Mouse (Mus musculus) regulatory T cell (primary cell): ENCODE results near the gene March10.

Experiments used
- in situ Hi-C: fragments of 300-600 bp; cut with MboI, MseI; formaldehyde crosslinking; loops from one replicate; pipeline ENCODE4 v1.15.1; 2025; ENCODE audit warnings: high pct_unique_total_duplicates

The March10 gene

DNA sequence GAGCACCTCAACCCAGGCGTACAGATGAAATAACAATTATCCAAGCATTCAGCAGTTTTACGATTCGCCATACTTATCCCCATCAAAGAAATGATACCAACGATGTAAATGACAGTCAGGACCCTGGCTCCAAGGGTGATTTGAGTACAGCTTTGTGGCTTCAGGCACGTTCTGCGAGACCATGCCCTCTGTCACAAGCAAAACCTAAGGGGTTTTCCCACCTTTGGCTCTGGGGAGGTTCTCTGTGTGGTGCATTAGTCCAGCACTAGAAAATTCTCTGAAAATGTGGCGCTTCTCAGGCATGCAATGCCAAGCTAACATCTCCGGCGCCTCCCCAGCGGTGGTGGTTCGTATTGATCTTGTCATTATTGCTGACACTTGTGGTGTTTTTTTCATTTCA is 47.1 kb downstream of the March10 start:
- in situ Hi-C loops, result loop anchor here (10.0 kb wide), 1 partner anchor 585 kb away; the partner anchor contains the start of gene Ace3

DNA sequence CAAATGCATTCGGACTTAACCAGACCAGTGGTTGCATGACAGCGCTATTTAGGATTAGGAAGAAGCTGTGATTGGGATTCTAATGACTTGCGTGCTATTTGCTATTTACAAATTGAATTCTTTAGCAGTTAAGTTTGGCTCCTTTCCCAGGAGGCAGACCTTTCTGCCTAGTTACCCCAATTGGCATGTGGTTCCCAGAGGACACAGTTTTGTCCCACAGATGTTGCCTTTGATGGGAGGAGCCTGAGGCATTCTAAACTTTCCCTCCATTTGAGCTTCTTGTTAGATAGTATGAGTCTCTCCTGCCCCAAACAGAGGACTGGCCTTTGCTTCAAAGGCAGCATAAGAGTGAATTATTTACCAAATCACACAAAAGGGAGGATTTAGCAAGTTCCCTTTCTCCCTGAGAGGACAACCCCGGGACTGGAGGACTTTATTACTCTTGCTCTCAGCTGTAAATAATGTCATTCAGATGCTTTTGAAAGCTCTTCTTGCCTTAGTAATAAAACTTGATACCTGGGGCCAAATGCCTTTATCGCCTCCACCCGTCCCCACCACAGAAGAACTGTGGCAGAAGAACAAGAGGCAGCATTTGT is 48.6 kb downstream of the March10 start:
- in situ Hi-C loops, result loop anchor here (10.0 kb wide), 1 partner anchor 587 kb away; the partner anchor contains the start of gene Ace3

DNA sequence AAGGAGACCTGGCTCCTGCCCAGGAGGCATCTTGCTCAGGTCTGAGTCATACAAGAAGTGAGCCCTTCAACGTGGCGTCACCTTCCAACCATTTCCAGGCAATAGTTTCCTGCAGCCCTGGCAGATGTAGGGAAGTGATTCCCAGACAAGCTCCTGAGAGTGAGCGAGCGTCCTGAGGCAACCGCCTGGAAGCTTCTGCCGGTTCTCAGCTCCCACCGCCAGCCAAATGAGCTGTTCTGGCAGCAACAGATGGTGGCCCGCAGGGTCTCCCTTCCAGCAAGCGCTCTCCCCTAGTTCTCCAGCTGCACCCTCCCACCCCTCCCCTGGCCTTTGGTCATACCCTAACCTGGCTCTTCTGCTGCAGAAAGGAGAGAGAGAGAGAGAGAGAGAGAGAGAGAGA is 54.2 kb downstream of the March10 start:
- in situ Hi-C loops, result loop anchor here (10.0 kb wide), 1 partner anchor 592 kb away; the partner anchor contains the start of gene Ace3

DNA sequence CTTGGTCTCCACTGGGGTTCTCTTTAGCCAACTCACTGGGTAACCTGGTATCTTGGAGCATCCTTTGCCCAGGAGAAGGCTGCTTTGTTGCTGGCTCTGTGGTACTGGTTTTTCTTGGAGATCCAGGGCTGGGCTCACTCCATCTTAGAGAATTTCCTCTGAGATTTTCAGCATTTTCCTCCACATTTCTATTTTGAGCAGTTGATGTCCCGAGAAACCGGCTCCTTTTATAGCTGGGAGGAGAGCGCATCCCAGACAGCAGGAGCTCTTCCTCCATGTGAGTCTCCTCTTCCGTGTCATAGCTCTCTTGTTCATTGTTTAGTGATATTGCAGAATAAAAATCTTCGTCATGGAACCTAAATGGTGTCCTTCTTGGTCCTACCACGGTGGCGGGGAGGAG is 66.2 kb downstream of the March10 start:
- in situ Hi-C loops, result no loop called here

DNA sequence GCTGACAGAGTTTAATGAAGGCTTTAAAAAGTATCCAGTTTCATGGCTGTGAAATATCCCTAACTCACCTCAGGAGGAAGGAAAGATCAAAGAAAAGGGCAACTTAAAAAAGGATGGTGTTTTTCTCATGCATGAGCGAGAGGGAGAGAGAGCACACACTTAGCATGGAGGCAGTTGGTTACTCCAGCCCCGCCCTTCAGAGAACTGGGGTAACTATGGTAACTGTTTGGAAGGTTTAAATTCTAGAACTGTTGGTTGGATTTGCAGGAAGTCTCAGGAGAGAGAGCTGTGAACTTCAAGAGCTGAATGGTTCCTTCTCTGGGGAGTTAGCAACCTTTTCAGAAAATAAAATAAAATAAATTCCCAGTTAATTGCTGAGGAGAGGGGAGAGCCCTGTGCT is 67.9 kb downstream of the March10 start:
- in situ Hi-C loops, result no loop called here

DNA sequence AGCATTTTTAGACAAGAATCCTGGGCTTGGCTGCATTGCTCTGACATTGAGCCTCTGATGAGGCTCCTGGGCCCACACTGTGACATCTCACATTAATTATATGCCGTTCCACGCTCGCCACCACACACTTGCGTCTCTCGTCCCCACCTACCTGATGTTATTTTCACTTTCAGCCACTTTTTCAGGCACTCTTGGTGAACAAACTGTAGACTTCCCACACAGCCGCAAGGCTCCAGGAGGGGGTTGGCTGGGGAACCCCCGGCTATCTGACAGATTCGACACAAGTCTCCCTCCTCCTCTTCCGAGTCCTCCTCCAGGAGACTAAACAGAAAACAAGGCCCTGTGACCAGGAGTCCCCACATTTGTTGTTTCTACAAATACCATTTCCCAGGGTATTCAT is 71.3 kb downstream of the March10 start:
- in situ Hi-C loops, result no loop called here

DNA sequence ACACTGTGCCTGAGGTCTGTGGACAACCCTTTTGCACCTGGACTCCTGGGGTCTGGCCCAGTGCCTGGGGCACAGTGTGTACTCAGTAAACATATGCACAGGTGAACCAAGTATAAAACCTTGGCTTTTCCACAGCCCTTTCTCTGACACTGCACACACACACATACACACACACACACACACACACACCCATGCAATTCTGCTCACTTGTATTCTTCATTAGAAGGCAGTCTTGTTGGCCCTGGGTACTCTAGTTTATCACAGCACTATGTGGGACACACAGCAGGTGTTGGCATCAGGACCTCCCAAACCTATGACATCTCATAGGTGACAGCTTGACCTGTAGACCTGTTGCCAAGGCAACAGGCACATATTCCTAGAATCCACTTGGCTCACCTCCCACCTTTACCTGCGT is 80.7 kb downstream of the March10 start:
- in situ Hi-C loops, result no loop called here

DNA sequence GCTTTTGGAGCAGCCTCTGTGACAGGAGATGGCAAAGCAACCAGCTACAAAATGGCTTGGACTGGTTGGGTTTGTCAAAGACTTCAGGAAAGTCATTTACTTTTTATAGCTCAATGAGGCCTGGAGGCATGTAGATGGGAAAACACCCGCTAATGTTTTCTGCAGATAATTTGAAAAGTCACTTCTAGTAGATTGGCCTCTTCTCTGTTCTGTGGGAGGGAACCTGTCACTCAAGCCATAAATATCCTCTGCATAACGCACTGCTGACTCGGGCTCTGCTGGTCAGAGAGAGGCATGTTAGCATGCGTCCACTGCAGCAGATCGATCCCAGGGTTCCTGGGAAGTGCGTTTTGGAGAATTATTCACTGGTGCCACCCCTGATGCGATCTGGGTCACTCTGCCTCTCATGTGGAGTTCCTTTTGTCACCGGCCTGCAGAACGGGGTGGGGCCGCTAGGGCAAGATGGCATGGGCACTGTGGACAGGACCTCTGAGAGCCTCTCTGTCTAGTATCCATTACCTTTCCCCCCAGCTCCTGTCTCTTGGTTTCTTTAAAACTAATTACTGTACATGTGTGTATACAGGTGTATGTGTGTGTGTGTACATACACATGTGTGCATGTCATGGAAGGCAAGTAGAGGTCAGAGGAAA is 81.9 kb downstream of the March10 start:
- in situ Hi-C loops, result no loop called here

DNA sequence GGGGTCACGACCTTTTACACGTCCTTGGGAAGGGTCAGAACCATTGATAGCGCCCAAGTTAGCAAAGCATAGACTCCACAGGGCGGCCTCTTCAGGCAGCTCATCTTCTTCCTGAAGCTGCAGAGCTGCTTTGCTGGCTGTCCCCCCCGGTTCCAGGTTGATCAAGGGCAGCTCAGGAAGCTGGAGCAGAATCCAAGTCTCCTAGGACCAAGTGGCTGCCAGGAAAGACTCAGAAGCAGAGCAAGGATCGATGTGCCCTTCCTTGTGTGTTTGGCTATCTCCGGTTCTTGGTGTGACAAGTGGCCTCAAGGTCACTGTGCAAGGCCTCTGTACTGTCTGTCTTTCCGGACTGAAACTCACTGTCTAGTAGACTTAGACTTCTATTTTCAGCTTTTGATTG is 82.7 kb downstream of the March10 start:
- in situ Hi-C loops, result no loop called here

DNA sequence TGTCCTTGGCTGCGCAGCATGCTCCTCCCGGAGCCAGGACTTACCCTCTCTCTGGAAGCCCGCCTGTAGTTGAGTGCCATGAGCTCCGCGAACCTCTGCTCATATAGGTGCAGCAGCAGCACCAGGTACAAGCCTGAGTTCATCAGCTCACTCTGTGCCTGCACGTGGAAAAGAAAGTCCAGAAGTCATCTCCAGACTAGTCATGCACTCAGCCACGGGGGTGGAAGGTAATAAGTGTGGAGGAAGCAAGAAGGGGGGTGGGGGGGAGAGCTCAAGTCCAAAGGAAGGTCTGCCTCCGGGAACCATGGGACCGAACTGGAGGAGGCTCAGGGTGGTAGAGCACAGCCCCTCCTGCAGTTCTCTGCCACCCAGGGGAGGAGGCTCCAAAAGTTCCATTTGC is 84.7 kb downstream of the March10 start:
- in situ Hi-C loops, result no loop called here

DNA sequence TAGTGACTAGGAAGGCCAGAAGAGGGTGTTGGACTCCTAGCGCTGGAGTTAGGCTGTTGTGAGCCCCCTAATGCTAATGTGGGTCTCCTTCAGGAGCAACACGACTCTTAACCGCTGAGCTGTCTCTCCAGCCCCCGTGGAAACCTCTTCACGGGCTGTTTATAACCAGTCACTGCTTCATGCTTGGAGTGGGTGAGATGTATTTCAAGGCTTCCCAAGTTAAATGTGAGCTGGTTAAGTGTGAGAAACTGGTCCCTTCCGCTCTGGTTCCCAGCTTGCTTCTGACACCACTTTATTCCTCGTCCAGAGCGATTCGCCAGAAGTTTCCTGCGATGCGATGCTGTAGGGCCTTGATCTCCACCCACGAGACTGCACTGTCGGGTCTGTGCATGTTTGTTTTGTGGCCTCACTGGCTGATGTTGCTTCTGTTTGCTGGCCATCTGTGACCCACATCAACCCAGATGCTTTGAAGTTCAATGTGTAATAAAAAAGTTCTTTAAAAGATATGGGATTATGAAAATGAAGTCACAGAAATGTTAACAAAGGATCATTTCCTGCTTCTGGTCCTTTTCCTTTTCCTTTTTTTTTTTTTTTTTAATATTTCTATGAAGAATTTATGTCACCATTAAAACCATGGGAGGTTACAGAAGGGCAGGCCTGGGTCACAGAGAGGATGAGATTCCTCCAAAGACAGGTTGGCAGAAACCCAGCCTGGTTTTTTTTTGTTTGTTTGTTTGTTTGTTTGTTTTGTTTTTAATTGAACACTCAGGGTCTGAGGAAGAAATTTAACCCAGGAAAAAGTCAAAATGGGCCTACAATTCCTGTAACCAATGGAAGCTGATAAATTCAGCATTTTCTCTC is 86.8 kb downstream of the March10 start:
- in situ Hi-C loops, result no loop called here

DNA sequence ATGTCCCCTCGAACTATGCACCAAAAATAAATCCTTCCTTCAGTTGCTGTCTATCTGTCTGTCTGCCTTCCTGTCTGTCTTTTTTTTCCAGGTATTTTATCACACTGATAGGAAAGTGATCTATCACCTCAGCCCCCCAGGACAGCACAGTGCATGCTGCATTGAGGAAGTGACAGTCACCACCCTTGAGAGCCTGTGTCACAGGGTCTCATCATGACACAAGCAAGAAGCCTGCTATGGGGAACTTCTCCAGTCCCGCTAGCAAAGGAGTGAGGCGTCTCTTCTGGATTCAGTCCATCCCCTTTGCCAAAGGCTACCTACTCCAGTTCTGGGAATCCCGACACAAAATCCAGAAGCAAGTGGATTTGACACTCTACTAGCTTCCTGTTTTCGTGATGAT is 87.7 kb downstream of the March10 start:
- in situ Hi-C loops, result no loop called here

DNA sequence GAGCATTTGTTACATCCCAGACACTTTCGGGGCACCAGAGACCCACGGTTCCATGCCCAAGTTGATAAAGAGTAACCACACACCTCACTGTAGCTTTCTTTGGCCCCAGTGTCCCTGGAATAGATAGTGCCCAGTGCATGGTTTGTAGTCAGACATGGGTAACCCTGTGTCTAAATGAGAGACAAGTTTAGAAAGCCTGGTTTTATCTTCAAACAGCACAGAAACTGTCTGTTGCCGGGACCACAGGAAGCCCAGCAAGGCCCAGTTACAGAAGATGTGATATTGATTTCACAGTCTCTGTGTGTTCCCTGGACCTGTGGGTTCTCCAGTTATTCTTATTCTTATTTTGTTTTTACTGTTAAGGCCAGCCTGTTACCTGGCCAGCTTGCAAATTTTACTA is 89.4 kb downstream of the March10 start:
- in situ Hi-C loops, result no loop called here

DNA sequence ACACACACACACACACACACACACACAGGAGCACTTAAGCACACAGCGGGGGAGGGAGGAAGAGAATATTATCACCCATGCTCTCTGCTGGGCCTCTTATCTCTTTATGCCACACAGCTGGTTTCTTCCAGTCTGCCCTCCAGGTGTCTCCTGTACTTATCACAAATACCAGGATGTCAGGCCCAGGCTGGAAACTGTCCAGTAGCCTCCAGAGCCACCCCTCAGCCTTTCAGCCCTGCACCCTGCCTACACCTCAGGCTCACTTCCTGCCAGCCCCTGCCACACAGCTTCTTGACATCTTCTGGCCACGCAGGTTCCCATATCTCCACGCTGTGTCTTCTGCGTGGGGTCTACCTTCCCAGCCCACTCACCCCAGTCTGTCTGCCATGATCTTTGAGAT is 90.5 kb downstream of the March10 start:
- in situ Hi-C loops, result no loop called here

DNA sequence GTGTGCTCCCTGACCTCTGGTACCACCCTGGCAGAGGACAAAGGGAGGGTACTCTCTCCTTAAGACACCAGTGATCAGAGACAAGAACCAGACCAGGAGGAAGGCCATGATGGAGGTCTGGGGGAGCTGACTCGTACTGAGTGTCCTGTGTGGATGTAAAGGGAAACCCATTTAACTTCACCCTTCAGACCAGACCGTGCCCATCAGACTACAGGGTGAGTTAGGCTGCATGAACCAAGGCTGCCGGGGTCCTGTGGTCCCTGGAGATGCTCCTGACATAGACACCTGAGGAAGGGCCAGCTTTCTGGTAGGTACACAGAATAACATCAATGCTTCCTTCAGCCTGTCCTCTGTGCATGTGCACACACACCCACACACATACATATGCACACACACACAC is 90.9 kb downstream of the March10 start:
- in situ Hi-C loops, result no loop called here

DNA sequence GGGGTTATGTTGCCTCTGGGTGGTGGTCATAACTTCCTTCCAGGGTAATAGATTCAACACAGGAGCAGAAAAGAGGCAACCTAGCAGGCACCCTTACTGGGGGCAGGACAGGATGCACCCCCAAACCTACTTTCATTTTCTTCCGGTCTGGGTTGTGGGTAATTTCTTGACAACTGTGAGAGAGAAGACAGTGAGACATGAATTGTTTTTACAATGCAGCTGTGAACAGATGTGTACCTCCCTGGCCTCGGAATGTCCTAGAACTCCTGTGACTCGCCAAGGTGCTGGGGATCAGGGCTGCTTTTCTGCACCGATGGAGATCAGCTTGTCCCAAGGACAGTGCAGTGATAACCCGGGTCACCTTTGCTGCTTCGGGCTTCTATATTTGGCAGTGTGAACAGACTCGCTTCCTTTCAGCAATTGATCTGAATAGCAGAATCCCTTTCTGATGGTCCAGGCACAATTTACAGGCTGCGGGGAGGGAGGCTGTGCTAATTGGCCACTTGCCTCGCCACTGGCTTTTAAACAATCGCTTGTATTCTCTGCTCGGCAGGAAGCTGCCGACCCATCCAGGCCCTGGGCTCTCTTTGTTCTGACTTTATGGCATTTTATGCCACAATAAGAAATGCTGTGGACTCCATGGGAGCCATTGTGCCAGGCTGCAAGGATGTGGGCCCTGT is 92.0 kb downstream of the March10 start:
- in situ Hi-C loops, result no loop called here

DNA sequence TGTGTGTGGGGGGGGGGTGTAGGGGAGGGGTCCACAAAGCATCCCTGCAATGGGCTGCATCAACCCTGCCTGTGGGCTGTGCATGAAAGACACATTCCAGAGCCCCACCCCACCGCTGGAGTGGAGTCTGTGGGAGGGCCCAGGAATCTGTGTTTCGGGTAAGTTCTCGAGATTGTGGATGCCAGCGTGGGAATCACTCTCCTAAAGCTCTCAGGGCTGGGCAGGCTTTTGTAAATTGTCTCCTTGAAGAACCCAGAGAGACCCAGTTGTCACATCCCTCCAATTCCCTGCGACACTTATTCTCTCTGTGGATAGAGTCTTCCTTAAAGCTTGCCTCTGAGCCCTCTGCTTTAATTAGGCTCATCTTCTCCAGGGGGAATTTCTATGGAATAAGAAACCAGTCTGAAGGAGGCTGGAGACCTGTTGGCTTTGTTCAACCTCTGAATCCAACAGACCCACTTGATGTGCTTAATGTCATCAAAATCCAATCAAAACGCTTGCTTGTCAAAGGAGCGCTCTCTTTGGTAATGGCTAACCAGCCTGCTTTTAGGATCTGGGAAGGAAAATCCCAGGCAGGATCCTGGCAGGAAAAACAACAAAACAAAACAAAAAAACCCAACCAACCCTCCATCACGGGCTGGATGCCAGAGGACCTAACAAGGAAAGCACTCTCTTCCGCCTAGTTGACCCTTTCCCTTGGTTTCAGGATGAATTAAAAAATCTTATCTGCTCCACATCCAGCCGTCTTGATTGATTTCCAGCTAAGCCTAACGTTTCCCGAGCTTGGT is 92.7 kb downstream of the March10 start:
- in situ Hi-C loops, result no loop called here

DNA sequence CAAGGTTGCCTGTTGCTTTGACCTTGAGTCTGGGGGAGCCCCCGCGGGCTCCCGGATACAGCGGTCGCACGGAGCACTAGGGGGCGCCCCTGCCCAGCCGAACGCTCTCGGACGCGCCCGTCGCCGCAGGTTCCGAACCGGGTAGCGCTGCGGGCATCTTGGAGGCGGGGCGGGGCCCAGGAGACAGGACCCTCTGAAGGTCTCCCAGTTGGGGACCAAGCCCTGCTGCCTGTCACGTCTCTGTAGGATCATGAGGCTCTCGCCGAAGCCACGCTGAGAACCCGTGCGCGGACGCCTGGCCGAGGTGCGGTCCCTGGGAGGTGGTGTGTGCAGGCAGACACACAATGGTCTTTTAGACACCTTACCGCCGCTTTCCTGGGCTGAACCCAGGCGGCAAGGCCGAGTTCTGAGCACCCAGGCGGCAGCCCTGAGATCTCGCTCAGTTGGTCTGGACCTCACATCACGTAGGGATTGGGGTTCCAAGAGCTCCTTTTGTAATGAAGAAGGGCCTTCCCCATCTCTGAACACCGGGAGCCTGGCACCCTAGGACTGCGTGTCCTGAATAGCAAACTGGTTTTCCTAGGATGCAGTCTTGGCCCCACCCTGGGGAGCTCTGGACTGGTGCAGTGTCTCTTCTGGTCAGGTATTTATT is 93.5 kb downstream of the March10 start:
- in situ Hi-C loops, result no loop called here

DNA sequence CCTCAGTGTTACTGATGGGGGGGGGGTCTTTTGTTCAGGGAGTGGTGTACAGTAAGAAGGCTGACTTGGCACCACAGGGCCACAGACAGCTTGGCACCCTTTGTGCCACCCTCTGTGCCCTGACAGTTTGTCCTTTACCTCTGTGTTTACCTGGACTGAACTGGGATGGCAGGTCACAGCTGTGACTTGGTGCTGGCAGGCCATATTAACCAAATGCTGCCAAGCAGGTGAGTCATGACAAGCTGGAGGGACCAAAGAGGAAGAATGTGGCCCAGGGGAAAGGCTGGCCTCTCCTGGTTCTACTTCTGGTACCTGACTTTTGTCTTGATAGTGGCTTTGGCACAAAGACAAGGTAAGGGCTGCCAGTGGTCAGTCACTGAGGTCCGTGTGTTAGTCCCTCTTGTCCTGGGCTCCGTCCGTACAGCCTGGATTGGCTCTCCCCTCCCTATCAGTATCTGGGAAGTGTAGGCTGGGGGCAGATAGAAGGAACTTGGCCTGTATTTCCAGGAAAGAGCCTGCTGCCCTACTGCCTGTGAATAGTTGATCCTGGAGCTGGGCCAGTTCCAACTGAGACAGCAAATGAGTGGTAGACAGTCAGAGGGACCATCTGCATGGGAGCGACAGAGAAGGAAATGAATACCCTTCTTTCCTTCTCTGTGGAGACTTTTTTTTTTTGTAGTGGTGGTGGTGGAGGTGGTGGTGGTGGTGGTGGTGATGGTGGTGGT is 94.3 kb downstream of the March10 start:
- in situ Hi-C loops, result no loop called here

DNA sequence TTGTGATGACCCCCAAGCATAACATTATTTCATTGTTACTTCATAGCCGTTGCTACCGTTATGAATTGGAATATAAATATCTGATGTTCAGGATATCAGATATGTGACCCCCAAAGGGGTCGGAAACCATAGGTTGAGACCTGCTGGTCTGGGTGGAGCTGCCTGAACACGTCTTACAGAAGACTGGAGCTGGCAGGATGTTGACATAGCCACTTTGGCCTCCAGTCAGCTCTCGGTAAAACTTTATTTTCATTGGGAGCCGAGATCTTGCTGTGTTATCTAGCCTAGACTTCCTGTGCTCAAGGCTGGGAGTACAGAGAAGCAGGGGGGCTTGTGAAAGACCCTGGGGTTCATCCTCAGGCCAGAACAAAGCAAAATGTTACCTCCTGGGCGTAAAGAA is 100.2 kb downstream of the March10 start:
- in situ Hi-C loops, result no loop called here
